Mouse (Mus musculus) embryo, embryonic 11 days (tissue): ENCODE results near the gene Shisa4.
A peak's percentile ranks its signal among the peaks of the same experiment; 100 is the strongest.
"Not testable (repeated sequence)": the region's sequence is repeated elsewhere in the genome, so short reads cannot be mapped to it uniquely, and the experiment has no call there.

ENCODE experiments used
- DNase-seq: peaks from one replicate; pipeline ENCODE4 v3.0.0-alpha.2; 2015

The Shisa4 gene

DNA sequence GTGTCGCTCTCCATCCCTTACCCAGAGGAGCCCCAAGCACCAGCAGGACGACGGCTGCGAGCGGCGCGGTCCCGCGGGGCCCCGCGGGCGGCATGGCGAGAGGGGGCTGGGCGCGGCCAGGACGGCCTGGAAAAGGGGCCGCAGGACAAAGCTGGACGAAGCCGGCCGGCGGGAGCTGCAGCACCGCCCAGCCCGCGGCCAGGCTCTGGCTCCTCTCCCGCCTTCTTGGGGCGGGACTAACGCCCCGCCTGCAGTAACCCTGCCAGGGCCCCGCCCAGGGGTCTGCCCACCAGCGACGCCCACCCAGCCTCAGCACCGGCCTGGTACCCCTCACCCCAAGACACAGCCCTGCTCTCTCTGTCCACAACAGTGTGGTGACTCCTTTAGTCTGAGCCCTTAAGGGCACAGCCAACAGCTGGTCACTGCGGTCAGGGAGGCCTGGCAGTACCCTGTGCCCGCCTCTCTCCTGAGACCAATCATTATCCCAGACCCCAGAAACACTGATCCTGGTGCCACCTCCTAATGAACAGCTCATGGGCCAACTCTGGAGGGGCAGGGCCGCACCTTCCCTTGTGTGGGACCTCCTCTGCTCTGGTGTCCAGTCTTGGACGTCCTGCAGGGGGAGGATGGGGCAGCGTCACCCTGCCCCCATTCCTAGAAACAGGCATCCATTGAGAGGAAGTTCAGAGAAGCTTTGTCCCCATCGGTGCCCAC is at the start of gene Shisa4:
Gene Shisa4 (minus strand): TSS at position 370 of the 714 bp plus-strand sequence.
- DNase-seq, result peak; percentile 94

DNA sequence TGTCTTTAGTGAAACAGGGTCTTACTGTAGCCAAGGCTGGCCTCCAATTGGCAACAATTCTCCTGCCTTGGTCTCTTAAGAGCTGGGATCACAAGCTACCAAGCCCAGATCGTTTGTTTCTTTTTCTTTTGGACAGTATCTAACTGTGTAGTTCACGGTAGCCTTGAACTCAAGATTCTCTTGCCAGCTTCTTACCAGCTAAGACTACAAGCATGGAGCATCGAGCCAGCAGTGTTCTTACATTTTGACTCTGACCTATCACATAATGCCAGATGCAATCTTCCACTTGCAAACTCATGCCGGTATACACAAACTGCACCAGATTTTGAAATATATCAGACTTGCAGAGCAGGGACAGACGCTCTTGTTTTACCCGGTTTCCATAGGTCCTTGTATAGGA is 47.7 kb upstream of the Shisa4 start:
- no peak for DNase-seq

DNA sequence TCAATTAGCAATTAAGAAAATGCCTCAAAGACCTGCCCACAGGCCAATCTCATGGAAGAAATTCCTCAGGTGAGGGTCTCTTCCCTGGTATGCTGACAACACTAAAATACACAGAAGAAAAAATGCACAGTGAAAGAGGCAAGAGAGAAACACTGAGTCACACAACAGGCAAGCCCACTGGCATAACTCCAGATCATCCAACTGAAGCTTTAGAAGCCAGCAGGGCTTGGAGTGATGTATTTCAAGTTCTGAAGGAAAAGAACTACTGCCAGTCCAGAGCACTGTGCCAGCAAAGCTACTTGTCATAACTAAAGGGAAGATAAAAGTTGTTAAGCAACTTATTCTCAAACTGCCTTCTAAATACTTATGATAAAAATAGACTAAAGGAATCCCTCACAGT is 39.0 kb upstream of the Shisa4 start:
- DNase-seq, result no peak

DNA sequence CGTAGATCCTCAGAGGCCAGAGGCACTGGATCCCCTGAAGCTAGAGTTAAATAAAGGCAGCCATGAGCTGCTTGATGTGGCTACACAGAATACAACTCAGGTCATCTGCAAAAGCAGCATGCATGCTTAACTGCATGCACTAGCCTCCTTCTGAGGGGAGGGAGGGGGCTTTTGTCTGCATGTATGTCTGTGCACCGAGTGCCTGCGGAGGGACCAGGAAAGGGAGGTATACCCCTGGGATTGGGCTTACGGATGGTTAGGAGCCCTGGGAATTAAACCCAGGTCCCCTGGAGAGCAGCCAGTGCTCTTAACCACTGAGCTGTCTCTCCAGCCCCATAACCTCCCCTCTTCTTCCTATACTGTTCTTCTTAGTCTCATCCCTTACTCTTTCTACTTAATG is 37.1 kb upstream of the Shisa4 start:
- no peak for DNase-seq

DNA sequence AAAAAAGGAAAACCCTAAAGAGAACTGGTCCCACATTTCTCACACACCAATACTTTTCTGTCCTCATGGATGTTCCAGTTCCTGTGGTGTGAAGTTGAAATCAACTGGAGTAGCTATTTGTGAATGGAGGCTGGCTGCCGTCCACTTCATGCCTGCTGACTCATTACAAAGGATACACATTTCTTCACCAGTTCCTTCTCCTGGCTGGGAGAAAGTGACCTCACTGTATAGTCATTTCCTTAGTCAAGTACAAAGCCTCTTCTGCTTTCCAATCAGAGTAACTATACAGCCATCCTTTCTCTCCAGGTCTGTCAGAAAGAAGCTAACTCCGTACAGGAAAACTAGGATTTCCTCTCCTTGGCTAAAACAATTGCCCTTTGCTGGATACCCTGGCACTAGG is 35.9 kb upstream of the Shisa4 start:
- no peak for DNase-seq

DNA sequence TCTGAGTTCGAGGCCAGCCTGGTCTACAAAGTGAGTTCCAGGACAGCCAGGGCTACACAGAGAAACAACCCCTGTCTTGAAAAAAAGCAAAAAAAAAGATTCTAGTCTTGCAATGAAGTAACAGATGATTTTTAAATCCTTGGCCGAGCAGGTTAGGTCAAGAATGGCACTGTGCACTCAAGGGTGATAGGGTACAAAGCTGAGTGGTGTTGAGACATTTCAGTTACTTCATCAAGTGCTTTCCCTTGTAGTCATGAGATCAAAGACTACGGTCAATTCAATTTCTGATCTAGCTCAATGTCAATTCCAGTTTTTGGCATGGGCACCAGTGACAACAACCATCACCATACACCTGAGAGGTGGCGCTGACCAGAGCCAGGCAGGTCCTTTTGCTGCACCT is 33.9 kb upstream of the Shisa4 start:
- no peak for DNase-seq

DNA sequence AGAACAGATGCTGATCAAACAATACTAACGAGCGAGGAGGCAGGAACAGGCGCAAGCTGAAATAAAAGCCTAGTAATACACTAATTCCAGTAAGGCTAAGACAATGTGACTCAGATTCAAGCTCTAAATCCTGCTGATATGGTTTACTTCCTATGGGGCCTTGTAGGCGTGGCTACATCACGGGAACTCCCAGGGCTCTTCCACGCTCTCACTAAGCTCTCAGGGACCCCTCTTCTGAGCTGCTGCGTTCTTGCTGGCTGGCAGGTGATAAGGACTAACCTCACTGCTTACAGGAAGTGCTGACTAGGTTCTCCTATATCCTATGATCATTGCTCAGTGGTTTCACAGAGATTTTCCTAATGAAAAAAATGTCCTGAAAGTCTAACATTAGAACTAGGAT is 30.3 kb upstream of the Shisa4 start:
- no peak for DNase-seq

DNA sequence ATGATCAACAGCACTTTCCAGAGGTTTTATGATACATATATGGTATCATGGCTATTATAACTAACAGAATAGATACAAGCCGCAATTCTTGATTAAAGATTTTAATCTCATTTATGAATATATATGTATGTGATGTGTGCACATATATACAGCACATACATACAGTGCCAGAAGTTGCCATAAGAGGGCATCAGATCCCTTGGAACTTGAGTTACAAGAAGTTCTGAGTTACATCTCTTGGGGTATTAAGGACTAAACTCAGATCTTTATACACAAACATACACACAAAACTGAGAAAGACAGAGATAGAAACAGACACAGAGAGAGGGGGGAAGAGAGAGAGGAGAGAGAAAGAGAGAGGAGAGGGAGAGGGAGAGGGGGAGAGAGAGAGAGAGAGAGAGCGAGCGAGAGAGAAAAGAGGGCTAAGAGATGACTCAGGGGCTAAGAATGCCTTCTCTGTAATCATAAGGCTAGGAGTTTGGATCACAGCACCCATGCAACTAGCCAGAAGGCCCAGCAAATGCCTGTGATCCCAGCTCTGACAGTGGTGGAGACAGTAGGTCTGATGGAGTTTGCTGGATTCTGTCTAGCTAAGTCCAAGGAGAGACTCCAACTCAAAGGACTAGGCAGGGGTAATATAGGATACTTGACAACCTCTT is 26.5 kb upstream of the Shisa4 start:
- DNase-seq, result no peak

DNA sequence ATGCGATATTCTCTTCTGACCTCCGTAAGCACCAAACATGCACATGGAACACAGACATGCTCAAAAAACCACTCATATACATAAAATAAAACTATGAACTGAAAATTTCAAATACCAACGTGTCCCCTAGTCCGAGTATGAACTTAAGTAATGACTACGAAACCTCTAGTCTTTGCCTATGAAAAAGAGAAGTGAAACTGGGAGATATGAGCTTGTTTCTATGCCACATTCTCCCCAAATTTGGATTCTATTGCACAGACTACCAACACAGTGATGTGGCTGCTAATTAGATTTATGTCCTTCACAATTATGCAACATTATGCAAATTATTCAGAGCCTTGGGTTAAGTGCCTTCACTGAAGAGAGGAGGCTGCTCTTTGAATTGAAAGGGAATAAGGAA is 24.4 kb upstream of the Shisa4 start:
- DNase-seq, result no peak

DNA sequence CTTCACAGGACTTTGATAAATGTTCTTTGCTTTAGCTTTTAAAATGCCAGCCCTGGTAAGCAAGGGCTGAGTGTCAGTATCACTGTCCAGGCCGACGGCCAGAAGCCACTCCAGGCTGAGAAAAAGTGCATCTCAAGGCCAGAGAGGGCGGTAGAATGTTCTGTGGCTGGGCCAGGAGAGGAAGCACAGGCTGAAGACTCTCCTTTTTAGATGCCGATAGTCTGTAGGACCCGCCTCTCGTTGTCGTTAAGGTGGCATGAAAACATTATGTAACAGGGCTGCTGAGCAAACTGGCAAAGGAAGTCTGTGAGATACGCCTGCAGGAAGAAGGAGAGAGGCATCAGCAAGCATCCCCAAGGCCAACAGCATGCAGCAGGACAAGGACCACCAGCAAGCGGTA is 10.1 kb upstream of the Shisa4 start:
- DNase-seq, result no peak

DNA sequence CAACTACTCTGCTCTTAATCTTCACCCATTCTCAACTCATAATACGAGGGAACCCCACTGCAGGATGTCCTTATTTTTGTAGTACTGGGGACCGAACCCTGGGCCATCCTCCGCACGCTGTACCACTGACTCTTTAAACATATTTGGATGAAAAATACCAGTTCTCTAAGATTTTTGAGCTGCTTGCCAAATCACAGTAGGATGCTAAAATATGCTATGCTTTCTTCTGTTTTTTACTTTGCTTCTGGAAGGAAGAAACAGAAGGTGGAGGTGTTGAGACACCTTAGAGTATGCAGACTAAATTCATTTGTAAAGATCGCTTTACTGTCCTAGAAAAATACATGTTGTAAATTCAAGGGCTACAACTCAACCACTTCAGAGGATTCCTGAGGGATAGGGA is 9.1 kb upstream of the Shisa4 start:
- DNase-seq, result no peak

DNA sequence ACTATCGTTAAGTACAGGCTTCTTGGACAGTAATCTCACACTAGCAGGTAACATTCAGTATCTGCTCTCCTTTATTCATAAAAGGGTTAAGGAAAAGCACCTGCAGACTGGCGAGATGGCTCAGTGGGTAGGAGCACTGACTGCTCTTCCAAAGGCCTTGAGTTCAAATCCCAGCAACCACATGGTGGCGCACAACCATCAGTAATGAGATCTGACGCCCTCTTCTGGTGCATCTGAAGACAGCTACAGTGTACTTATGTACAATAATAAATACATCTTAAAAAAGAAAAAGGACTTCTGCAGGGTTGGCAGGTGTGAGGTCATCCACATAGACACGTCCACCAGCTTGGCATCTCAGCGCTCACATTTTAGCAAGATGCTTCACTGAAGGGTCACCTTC is 6.5 kb upstream of the Shisa4 start:
- not testable (repeated sequence) for DNase-seq

DNA sequence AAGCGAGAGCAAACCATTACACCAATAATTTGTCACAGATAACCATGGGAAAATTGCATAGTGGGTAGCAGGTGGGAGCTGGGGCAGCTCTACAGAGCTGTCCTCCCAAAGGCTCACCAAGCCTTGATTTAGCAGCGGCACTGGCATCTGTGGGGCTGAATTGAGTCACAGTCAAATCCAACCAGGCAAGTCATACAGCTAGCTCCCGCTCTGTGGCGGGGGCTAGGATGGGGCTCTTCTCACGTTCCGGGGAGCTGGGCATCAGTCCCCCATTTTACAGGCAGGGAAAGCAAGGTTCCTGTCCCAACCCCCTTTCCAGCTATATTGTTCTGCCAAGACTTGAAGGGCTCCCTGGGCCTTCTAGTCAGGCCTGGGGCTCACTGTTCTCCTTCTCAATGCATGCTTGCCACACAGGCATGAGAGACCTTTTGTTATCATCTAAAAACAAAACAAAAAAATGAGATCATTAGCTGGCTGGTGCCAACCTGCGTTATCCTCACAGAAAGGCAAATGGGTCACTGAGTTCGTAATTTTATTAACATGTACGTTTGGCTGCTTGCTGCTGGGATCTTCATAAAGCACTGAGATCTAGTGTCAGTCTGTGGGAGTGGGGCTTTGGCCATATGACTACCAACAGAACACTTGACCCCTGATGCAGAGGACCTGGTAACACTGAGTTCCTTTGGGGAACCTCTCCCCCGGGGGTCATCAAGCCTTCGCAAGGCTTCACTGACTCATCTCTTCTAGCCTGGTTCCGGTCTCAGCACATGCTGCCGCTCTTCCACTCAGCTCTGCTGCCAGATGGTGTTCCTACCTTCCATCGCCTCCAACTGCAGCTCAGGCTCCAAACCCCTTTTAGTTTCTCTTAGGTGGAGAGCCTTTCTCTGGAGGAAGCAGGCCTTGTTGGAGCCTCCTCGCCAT is 5.3 kb upstream of the Shisa4 start:
- no peak for DNase-seq

DNA sequence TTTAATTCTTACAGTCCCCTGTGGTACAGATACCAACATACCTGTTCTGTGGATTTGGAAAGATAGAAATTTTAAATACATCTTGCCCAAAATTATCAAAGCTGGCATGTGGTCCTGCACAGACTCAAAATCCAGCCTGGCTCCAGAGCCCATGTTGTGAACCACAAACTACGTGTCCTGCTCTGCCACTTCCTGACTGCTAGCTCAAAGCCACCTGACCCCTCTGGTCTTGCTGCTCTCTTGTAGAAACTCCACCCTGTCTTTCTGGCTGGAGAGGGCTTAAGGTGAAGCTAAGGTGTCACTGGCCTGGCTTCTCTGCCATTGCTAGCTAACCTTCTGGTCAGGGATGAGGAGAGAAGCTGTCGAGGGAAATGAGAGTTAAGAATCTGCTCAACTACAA is 4.0 kb upstream of the Shisa4 start:
- no peak for DNase-seq

DNA sequence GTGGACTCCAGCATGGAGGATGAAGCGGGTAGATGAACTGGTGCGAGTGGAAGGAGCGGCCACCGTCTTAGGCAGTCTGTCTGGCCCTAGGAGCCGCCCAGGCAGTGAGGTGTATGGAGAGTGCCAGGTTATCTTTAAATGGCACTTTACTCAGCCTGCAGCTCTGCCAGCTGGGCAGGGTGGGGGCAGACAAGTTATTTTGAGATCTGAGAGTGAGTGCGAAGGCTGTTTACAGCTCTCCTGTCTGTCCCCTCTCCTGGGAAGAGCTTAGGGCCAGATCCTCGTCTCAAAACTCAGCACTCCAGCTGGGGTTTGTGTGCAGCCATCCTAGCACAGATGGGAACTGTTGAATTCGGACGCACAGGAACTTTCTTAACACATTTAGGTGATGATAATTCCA is 3.5 kb upstream of the Shisa4 start:
- DNase-seq, result no peak

DNA sequence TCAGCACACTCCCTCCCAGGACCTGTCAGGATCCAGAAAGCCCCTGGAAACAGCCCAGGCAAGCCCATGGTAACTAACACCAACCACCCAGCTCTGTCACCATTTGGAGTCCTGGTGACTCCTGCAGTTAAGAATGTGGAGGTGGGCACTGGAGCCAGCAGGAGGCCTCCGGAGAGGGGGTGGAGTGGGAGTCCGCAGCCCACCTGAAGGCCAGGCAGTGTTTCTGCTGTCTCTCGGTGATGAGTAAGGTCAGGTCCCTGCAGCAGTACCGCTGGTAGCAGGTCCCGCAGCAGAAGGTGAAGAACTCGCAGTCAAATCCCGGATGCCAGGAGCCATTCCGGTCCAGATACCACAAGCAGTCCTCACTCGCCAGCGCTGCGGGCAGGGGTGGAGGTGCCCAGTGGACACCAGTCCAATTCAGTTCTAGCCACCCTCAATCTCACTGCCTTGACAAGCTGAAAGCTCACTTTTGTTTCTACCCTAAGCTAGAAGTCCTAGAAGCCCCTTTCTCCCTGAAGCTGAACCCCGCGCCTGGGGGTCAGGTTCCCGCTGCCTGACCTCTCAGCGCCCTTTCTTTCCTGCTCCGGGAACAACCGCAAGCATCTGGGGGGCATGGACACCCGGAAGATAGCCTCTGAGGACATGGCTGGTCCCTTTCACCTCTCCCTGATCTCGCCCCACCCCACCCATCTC is 716 bp downstream of the Shisa4 start:
- peak; percentile 49 for DNase-seq

DNA sequence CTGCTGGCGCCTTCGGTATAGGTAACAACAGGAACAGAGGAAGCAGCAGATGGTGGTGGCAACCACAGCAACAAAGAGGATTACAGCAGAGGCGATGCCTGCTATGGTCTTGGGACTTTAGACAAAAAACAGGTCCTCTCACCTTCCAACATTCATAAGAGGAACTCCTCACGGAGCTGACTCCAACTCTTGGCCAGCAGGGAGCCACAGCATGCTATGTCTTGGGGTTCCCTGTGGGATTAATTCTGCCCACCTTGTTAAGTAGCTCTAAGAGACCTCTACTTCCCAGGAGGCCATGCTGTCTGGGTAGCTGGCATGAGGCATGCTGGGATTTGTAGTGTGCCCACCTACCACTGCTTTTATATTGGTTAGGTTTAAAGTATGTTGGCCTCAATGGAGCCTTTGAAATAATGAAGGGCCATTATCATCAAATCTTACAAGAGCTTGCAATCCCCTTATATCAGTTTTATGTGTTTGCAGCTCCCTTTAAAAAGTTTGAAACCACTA is 1.8 kb downstream of the Shisa4 start:
- peak; percentile 22 for DNase-seq

DNA sequence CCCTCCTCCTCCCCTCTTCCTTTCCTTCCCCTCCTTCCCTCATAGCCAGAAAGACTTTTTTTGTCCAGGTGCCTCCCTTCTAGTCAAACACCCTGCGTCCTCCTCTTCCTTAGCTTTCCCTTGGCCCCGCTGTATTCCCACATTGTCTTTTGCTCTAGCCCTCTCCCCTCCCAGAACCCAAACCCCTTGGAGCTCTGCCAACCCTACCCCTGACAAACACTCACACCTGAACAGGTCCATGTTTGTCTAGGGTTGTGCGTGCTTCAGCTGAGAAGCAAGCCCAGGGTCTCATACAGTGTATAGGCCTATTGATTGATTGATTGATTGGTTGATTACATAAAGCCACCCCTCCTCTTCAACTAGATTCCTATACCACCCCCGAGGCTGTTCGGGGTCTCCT is 5.6 kb downstream of the Shisa4 start:
- no peak for DNase-seq

DNA sequence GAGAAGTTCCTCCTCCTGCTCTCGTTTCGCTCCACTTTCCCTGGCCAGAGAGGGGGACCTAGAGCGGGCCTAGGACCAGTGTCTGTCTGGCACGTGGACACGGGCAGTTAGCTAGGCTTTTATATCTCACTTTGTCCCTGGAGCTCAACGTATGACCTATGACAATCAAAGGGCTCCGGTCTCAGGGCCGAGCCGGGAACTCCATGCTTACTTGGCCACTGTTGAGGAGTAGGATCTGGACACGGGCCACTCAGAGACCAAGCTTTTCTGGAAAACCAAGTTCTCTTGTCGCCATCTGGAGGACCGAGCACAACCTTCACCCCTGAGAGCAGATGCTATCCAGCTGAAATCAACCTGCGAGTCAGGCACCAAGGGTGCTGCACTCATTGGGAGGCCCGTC is 6.1 kb downstream of the Shisa4 start:
- peak; percentile 60 for DNase-seq

DNA sequence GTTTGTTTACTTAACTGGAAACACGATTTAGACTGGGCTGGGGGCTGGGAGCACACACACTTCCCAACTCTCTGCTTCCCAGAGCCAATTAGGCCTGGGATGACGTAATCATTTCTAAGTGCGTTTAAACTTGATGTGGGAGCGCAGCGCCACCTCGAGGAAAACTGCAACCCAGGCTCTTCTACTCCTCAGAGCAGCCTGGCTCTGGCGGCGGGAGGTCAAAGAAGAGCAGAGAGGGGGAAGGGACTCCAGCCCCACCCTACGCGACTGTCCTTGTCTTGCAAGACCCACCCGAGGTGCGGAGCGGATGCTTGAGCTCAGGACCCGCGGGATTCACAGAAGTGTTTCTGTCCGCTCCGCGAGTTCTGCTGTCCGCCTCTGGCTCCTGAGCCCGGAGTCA is 6.8 kb downstream of the Shisa4 start:
- DNase-seq, result peak; percentile 94

DNA sequence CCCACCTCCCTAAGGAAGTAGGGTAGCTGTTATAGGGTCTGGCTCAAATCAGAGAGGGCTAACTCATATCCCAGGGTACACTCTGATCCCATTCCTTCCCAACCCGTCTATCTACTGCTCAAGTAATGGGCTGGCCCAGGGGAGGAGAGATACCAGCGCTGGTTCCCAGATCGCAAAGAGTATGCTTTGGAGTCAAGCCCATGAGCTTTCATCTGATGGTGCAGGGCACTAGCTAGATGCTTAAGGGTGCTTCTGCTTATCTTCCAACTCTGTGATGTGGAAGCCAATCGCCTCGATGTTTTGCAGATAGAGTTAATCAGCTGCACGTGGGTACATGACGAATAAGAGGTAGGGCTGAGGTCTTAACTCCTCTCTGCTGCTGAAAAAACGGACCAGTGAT is 7.4 kb downstream of the Shisa4 start:
- DNase-seq, result no peak

DNA sequence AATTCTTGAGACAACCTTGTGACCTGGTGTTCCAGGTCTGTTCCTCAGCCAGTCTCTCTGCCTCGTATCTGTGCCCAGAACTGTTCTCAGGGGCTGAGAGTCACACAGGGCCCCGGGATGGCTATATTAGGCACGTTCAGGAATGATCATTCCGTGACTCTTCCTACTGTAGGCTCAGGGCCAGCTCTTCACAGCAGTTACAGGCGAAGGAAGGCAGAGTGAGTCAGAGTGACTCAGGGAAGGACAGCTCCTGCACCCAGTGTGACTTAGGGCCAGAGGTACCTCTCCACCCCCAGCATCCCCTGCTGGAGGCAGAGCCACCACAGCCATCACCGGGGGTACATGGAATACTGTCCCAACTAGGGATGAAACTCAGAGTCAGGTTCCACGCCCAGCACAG is 8.0 kb downstream of the Shisa4 start:
- no peak for DNase-seq

DNA sequence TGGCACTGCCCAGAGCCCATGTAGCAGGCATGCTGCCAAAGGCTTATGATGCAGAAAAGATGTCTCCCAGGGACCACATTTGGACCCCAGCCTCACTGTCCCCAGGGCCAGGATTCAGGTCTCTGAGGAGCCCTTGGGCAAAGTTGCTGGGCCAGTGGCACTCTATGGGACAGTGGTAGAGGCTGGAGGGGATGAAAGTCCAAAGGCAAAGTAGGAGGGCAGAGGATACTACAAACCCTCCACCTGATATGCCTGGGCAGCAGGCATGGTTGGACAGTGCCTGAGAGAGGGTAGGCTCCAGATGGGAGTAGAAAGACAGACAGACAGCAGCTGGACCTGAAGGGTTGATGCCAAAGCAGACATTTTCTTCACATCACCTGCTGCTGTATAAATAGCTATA is 8.7 kb downstream of the Shisa4 start:
- no peak for DNase-seq
